Mouse (Mus musculus): ENCODE results near the gene Mfap2. TPM values are rescaled to one million over a fixed set of nuclear protein-coding genes. Genes with fewer than 3 reads are reported as not detected.

The Mfap2 gene
- polyA plus RNA-seq, 1 experiment from 2014 or later, result 263 TPM

GRCm38 (mm10) chr4:141060426-141061301, 50.4 kb downstream of the Mfap2 start, which contains the start of gene Crocc:
Gene Crocc (minus strand): TSS chr4:141060550.
- Histone ChIP-seq H3K27me3 (ENCODE audit: control insufficient read depth, insufficient read depth, low read length) (no peaks in the 10 kb centered on the region), H3K4me3 (ENCODE audit: low read depth, low read length) (peak within 1 kb of the TSS; percentile 62), H3K9ac (ENCODE audit: low read length) (peak within 1 kb of the TSS; percentile 82), H3K36me3 (ENCODE audit: control insufficient read depth, insufficient read depth, low read length) (no peaks in the 10 kb centered on the region), H3K4me2 (ENCODE audit: low read depth, low read length, severe bottlenecking) (peak within 1 kb of the TSS; percentile 80), H3K9me3 (ENCODE audit: control insufficient read depth, low read length) (no peaks in the 10 kb centered on the region), H3K27ac (ENCODE audit: low read depth, low read length) (peak within 1 kb of the TSS; percentile 85), H3K4me1 (replicated peaks; ENCODE audit: control insufficient read depth, insufficient read depth, low read length) (0 out of 2 replicates have a peak, but pooled peaks cover 4% of the 10 kb centered on the region)
- DNase-seq (ENCODE audit: low spot score), result peak; percentile 100
- under 1% methylated on average over 76 of the region's 77 CpGs for WGBS
- ATAC-seq (replicated peaks; ENCODE audit: low FRiP score), result peak; percentile 93

DNA sequence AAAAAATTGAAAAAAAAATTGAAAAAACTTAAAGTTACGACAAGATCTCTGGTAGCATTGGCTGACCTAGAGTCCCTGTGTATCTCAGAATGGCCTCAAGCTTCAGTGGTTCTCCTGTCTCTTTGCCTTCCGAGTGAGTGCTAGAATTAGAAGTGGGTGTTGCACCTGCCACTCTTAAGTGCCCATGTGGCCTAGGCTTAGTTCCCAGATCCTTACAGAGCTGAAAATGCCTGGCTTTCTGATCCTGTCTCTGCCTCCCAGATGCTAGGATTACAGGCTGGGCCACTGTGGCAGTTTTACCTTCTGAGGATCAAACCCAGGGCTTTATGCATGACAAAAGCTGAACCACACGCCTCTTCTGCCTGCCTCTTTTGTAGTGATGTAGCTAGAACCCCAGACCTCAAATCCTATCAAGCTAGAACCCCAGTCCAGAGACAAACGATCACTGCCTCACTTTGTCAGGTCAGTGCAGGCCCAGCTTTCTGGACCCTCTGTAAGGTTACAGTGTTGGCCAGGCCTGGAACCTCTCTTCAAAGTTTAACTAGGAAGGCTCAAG, 54.0 kb downstream of the Mfap2 start:
- H3K36me3 ChIP-seq (ENCODE audit: control insufficient read depth, insufficient read depth, low read length), result peaks cover 8% of the 10 kb centered on the region; the same call in 1 of the 2 replicates
- ATAC-seq (replicated peaks; ENCODE audit: low FRiP score), result no peak
- 80% methylated on average over 4 of the region's 4 CpGs for WGBS
- no peak overlapping the region for H3K9ac ChIP-seq (ENCODE audit: low read length)
- no peaks in the 10 kb centered on the region for H3K9me3 ChIP-seq (ENCODE audit: control insufficient read depth, low read length)
- no peak overlapping the region for H3K4me3 ChIP-seq (ENCODE audit: low read depth, low read length)
- H3K4me1 ChIP-seq (replicated peaks; ENCODE audit: control insufficient read depth, insufficient read depth, low read length), result 0 out of 2 replicates have a peak, but pooled peaks cover 4% of the 10 kb centered on the region
- no peaks in the 10 kb centered on the region for H3K27me3 ChIP-seq (ENCODE audit: control insufficient read depth, insufficient read depth, low read length)
- H3K4me2 ChIP-seq (ENCODE audit: low read depth, low read length, severe bottlenecking), result no peak overlapping the region
- no peak overlapping the region for H3K27ac ChIP-seq (ENCODE audit: low read depth, low read length)
- no peak for DNase-seq (ENCODE audit: low spot score)

DNA sequence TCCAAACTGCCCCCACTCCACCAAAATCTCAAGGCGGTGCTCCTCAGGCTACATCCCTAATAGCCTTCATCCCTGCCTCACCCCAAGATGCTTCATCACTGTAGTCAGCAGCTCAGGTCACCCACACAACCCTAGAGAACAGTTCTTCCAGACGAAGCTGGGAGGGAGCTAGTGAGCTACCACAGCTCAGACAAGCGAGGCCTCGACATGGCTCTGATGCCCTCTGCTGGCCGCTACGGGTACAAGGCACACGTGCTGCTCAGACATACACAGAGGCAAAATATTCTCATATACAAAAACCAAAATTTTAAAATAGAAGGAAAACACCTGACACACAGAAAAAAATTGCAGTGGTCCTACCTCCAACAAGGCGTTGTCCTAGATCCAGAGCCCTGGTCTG, 54.9 kb downstream of the Mfap2 start:
- Histone ChIP-seq H3K4me3 (ENCODE audit: low read depth, low read length) (no peak overlapping the region), H3K9ac (ENCODE audit: low read length) (no peak overlapping the region), H3K4me1 (replicated peaks; ENCODE audit: control insufficient read depth, insufficient read depth, low read length) (no peaks in the 10 kb centered on the region), H3K27ac (ENCODE audit: low read depth, low read length) (no peak overlapping the region), H3K4me2 (ENCODE audit: low read depth, low read length, severe bottlenecking) (no peak overlapping the region), H3K9me3 (ENCODE audit: control insufficient read depth, low read length) (no peaks in the 10 kb centered on the region), H3K36me3 (ENCODE audit: control insufficient read depth, insufficient read depth, low read length) (peaks cover 12% of the 10 kb centered on the region; the same call in 1 of the 2 replicates), H3K27me3 (ENCODE audit: control insufficient read depth, insufficient read depth, low read length) (no peaks in the 10 kb centered on the region)
- ATAC-seq (replicated peaks; ENCODE audit: low FRiP score), result peak; percentile 22
- 3% methylated on average over 8 of the region's 8 CpGs for WGBS
- DNase-seq (ENCODE audit: low spot score), result peak; percentile 92

Other genes with a start within 250 kb of the Mfap2 start
- gene Padi4, start 236.2 kb upstream of the Mfap2 start, polyA plus RNA-seq (2014; fragmentation: Nextera tagmentation; extraction: Ambion mirVana), result 1.8 and 2.0 TPM in 2 replicates
- gene Padi3, start 199.8 kb upstream of the Mfap2 start, polyA plus RNA-seq (2014; fragmentation: Nextera tagmentation; extraction: Ambion mirVana), result not detected in 2 replicates
- gene Padi1, start 164.6 kb upstream of the Mfap2 start, polyA plus RNA-seq (2014; fragmentation: Nextera tagmentation; extraction: Ambion mirVana), result 0.12 TPM in 1 of 2 replicates, not detected in the other
- gene Padi2, start 104.1 kb upstream of the Mfap2 start, polyA plus RNA-seq (2014; fragmentation: Nextera tagmentation; extraction: Ambion mirVana), result 0.23 and 1.3 TPM in 2 replicates
- gene Sdhb, start 49.2 kb upstream of the Mfap2 start, polyA plus RNA-seq (2014; fragmentation: Nextera tagmentation; extraction: Ambion mirVana), result 375 and 401 TPM in 2 replicates
- gene Atp13a2, start 23.5 kb upstream of the Mfap2 start, polyA plus RNA-seq (2014; fragmentation: Nextera tagmentation; extraction: Ambion mirVana), result 51.2 and 54.9 TPM in 2 replicates
- 14.3 and 15.3 TPM in 2 replicates for gene Crocc, start 50.1 kb downstream of the Mfap2 start, polyA plus RNA-seq (2014; fragmentation: Nextera tagmentation; extraction: Ambion mirVana)
- 50.0 and 51.2 TPM in 2 replicates for gene Necap2, start 67.9 kb downstream of the Mfap2 start, polyA plus RNA-seq (2014; fragmentation: Nextera tagmentation; extraction: Ambion mirVana)
- gene Spata21, start 77.9 kb downstream of the Mfap2 start, polyA plus RNA-seq (2014; fragmentation: Nextera tagmentation; extraction: Ambion mirVana), result not detected in 2 replicates
- 22.9 and 26.1 TPM in 2 replicates for gene Szrd1, start 129.4 kb downstream of the Mfap2 start, polyA plus RNA-seq (2014; fragmentation: Nextera tagmentation; extraction: Ambion mirVana)
- gene Fbxo42, start 137.5 kb downstream of the Mfap2 start, polyA plus RNA-seq (2014; fragmentation: Nextera tagmentation; extraction: Ambion mirVana), result 30.8 and 31.6 TPM in 2 replicates
- gene Rsg1, start 203.5 kb downstream of the Mfap2 start, polyA plus RNA-seq (2014; fragmentation: Nextera tagmentation; extraction: Ambion mirVana), result 5.8 and 7.8 TPM in 2 replicates
- 1.5 and 1.6 TPM in 2 replicates for gene Arhgef19, start 229.1 kb downstream of the Mfap2 start, polyA plus RNA-seq (2014; fragmentation: Nextera tagmentation; extraction: Ambion mirVana)

All from forebrain, embryonic 11.5 days (tissue).